Mouse (Mus musculus): Measurements from ENCODE around the gene Hecw2. TPM values are rescaled to one million over a fixed set of nuclear protein-coding genes. Genes with fewer than 3 reads are reported as not detected.
A peak's percentile ranks its signal among the peaks of the same experiment; 100 is the strongest.

Gene Hecw2
- 10 to 100 TPM; 22.2 to 26.5 TPM for total RNA-seq (2021)
- long read RNA-seq, experiment 1, full-length matches to known transcripts, result 1 of 3 reads
- long read RNA-seq, experiment 1, partial matches to known transcripts, result 1 of 3 reads
- long read RNA-seq, experiment 1, other reads (novel, unspliced or antisense), result 1 of 3 reads
- long read RNA-seq, experiment 2, full-length matches to known transcripts, result 1 of 3 reads
- long read RNA-seq, experiment 2, partial matches to known transcripts, result 2 of 3 reads
- long read RNA-seq, experiment 2, other reads (novel, unspliced or antisense), result 0 of 3 reads

- Histone ChIP-seq H3K27ac (peak within 1 kb of the TSS; percentile 95), H3K4me3 (peak within 1 kb of the TSS; percentile 81)
- 0 out of 2 replicates have a peak, but pooled peaks have one; percentile 10 for TF ChIP-seq CTCF (conservative IDR thresholded peaks at IDR 0.05)
- peak in 1 of 2 experiments; percentile 36 for DNase-seq (ENCODE audit: low spot score in 2 of 2)
Observed at GRCm38 (mm10) chr1:54194954-54195305, at the start of gene Hecw2. Hecw2 (minus strand) TSS chr1:54195168.

- no peak for TF ChIP-seq CTCF (conservative IDR thresholded peaks at IDR 0.05)
- no peak overlapping the region for H3K27ac ChIP-seq
- DNase-seq (ENCODE audit: low spot score in 2 of 2), result no peak
- no peak overlapping the region for H3K4me3 ChIP-seq
Observed at GRCm38 (mm10) chr1:54242722-54243121, 47.8 kb upstream of the Hecw2 start.

DNA sequence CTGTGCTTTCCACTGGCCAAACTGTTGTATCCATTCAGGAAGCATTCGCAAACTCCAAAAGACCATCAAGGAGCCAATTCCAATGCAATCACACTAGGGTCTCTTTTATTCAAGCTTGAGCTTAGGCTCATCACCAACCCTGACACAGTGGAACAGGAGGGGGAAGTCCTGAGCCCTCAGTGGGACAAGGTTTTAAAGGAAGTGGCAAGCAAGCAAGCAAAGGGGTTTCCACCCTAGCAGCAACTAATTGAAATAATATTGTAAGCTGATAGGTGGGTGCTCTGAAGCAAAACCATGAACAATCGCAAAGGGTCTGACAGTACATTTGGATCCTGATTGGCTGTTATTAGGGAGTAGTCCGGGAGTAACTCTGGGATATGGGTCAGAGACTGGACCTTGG, 25.3 kb upstream of the Hecw2 start:
- no peak for TF ChIP-seq CTCF (conservative IDR thresholded peaks at IDR 0.05)

DNA sequence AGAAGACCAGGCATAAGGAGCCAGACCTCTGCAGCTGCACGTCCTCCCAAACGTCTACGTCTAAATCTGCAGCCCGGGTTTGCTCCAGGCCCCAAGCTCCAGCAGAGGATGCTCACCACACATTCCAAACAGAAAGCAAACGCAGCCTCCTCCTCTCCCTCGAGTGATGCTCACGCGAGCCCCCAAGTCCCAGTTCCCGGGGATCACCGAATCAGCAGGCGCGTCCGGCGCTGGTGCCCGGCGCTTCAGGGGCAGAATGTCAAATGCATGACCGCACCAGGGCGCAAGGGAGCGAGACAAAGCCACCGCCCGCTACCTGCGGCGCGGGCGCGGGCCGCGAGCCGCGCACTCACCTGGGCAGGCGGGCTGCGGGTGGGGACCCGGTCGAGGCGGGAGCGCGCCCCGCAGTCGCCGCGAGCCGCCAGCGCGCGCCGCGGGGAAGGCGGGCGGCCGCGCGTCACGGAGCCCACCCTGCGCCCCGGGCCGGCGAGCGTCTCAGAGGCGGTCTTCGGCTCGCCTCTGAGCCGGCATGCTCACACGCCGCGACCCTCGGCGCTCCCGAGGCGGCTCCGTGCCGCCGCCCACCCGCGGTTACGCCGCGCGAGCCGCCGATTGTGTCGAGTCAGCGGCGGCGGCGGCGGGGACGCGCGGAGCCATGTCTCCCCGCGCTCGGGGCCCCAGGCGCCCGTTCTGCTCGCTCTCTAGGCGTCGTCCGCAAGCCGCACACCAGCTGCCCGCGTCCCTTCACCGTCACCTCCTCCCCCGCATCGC, 600 bp downstream of the Hecw2 start:
- TF ChIP-seq CTCF (conservative IDR thresholded peaks at IDR 0.05), result 0 out of 2 replicates have a peak, but pooled peaks have one; percentile 9
- Histone ChIP-seq H3K27ac (peak overlapping the region; percentile 95), H3K4me3 (peak overlapping the region; percentile 81)
- peak; percentile 61 for DNase-seq (ENCODE audit: low spot score in 2 of 2)

More for the DNA sequence above, 25.3 kb upstream of the Hecw2 start:
- DNase-seq (ENCODE audit: low spot score in 2 of 2), result no peak
- no peak overlapping the region for H3K4me3 ChIP-seq
- H3K27ac ChIP-seq, result no peak overlapping the region

- no peak for DNase-seq (ENCODE audit: low spot score in 2 of 2)
- Histone ChIP-seq H3K4me3 (peak overlapping the region; percentile 81), H3K27ac (peak overlapping the region; percentile 95)
- no peak for TF ChIP-seq CTCF (conservative IDR thresholded peaks at IDR 0.05)
Observed at GRCm38 (mm10) chr1:54193191-54193770, 1.7 kb downstream of the Hecw2 start.

- TF ChIP-seq CTCF (conservative IDR thresholded peaks at IDR 0.05), result no peak
- no peak overlapping the region for H3K4me3 ChIP-seq
- no peak for DNase-seq (ENCODE audit: low spot score in 2 of 2)
- peak overlapping the region; percentile 29; the same call in 1 of the 2 replicates for H3K27ac ChIP-seq
Observed at GRCm38 (mm10) chr1:54187579-54187978, 7.4 kb downstream of the Hecw2 start.

DNA sequence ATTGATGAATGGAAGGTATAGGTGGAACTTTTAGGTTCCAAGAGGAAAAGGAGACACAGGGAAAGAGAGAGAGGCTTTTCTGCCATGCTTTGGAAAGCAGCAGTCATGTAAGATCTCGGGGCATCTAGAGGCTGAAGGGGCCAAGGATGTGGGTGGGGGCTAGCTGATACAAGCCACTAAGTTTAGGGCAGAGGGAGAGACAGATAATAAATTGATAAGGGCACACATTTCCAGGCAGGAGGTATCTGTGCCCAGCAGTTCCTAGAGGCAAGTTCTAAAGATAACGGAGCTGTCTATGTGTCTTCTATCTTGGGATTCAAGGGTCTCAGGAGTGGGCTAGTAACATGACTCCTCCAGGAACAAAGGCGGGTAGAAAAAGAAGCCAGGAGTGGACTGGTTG, 8.6 kb downstream of the Hecw2 start:
- no peak overlapping the region for H3K27ac ChIP-seq
- TF ChIP-seq CTCF (conservative IDR thresholded peaks at IDR 0.05), result no peak
- no peak for DNase-seq (ENCODE audit: low spot score in 2 of 2)
- H3K4me3 ChIP-seq, result no peak overlapping the region

DNA sequence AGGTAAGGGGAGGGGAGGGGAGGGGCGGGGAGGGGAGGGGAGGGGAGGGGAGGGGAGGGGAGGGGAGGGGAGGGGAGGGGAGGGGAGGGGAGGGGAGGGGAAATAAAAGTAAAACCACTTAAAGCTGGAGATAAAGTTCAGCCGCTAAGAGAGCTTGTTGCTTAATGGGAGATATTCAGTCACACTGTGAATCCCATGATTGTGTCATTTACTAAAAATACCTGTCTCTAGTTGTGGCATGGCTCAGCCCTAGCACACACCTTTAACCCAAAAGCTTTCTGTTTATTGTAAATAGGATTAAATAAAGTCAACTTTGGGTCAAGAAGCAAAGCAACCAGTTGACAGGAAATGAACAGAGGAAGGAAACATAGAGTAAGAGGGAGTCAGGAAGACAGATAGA, 14.3 kb downstream of the Hecw2 start:
- no peak overlapping the region for H3K4me3 ChIP-seq
- no peak for TF ChIP-seq CTCF (conservative IDR thresholded peaks at IDR 0.05)
- no peak for DNase-seq (ENCODE audit: low spot score in 2 of 2)
- H3K27ac ChIP-seq, result no peak overlapping the region

DNA sequence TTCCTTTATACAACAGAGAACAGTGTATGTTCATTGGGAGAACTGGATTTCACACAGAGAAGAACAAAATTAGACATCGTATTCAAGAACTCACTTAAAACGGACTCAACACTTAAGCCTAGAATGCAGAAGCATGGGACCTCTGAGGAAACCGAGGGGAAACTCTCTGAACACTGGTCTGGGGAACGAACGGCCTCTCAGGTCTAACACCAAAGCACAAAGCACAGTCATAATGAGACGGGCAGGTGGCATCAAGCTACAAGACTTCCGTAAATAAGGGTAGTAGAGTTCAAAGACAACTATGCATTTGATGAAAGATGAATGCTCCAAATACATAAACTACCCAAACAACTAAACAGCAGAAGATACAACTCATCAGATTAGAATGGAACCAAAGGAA, 15.8 kb downstream of the Hecw2 start:
- no peak overlapping the region for H3K4me3 ChIP-seq
- DNase-seq (ENCODE audit: low spot score in 2 of 2), result no peak
- TF ChIP-seq CTCF (conservative IDR thresholded peaks at IDR 0.05), result no peak
- no peak overlapping the region for H3K27ac ChIP-seq

DNA sequence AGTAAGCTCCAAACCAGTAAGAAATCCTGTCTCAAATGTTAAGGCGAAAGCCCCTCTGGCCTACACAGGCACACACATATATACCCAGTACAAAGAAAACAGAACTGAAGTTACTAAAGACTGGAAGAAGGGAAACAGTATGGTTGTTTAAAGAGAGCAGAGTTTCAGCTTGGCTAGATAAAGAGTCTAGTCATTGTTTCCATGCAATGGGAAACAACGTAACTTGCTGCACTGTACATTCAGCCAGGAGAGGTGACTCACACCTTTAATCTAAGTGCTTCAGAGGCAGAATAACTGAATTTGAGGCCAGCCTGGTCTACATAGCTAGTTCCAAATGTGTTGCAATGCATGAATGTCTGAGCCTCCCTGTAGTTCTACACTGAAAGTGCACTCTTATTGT, 18.4 kb downstream of the Hecw2 start:
- DNase-seq (ENCODE audit: low spot score in 2 of 2), result no peak
- Histone ChIP-seq H3K27ac (no peak overlapping the region), H3K4me3 (no peak overlapping the region)
- no peak for TF ChIP-seq CTCF (conservative IDR thresholded peaks at IDR 0.05)

DNA sequence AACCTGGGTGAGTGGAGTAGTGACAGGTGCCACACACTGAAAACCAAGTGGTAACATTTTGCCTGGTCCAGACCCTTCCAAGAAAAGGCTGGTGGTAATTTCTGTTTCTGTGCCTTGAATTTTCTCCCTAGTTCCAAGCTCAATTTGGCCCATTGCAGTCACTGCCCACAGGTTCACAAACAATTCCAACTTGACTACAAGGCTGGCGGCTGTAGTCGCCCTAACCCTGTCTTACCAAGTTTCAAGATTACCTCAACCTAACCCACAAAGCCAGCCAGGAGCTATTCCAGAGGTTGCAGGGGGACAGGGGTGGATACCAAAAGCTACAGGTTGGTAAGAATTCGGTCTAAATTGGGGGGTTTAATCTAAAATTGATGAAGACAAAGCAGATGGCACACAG, 27.0 kb downstream of the Hecw2 start:
- TF ChIP-seq CTCF (conservative IDR thresholded peaks at IDR 0.05), result no peak
- no peak for DNase-seq (ENCODE audit: low spot score in 2 of 2)
- Histone ChIP-seq H3K4me3 (no peak overlapping the region), H3K27ac (no peak overlapping the region)

DNA sequence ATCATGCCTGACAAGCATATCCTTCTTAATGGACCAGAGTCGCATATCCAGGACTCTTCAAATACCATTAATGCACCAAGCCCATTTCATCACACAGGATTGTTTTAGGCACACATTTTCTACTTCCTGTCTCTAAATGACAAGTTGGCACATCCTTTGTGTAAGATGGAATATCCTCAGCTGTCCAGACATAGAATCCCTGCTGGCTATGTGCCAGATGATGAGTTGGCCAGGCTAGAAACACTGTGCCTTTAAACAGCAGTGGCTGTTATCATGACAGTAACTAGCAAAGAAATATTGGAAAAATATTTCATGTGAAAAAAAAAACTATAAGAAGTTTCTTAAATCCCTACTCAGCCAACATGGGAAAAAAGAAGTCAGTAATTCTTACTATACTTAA, 35.4 kb downstream of the Hecw2 start:
- DNase-seq (ENCODE audit: low spot score in 2 of 2), result peak in 1 of 2 experiments; percentile 7
- TF ChIP-seq CTCF (conservative IDR thresholded peaks at IDR 0.05), result no peak
- Histone ChIP-seq H3K27ac (no peak overlapping the region), H3K4me3 (no peak overlapping the region)

- H3K27ac ChIP-seq, result no peak overlapping the region
- H3K4me3 ChIP-seq, result no peak overlapping the region
- DNase-seq (ENCODE audit: low spot score in 2 of 2), result peak in 1 of 2 experiments; percentile 8
- TF ChIP-seq CTCF (conservative IDR thresholded peaks at IDR 0.05), result no peak
Observed at GRCm38 (mm10) chr1:54153216-54153786, 41.7 kb downstream of the Hecw2 start.
